Mouse (Mus musculus): ENCODE measurements around the gene Hint2.

GRCm38 (mm10) chr4:43613060-43613730, 43.1 kb downstream of the Hint2 start:
- TF ChIP-seq NANOG (IDR thresholded peaks at IDR 0.05; ENCODE audit: borderline replicate concordance, low read length): no peak
- no peak for TF ChIP-seq CTCF (conservative IDR thresholded peaks at IDR 0.05; ENCODE audit: low read length)

All from E14TG2a.4 (cell line).